Mouse (Mus musculus) myocyte (in vitro differentiated cells): ENCODE results near the gene Matn4. TPM values are rescaled to one million over a fixed set of nuclear protein-coding genes. Genes with fewer than 3 reads are reported as not detected.

ENCODE experiments used
- H3K27me3 ChIP-seq: one replicate; pipeline ENCODE4 v1.6.1; 2011; ENCODE audit not compliant: control insufficient read depth, insufficient read depth, insufficient read length
- H3K36me3 ChIP-seq: one replicate; pipeline ENCODE4 v1.6.1; 2011; ENCODE audit not compliant: control insufficient read depth, insufficient read depth
- H3K4me2 ChIP-seq: one replicate; pipeline ENCODE4 v1.6.1; 2011; ENCODE audit warnings: low read depth, control low read depth
- H3K4me3 ChIP-seq: one replicate; pipeline ENCODE4 v1.5.1; 2011; ENCODE audit warnings: mild to moderate bottlenecking, control low read depth, moderate library complexity
- H3K79me2 ChIP-seq: one replicate; pipeline ENCODE4 v1.6.1; 2011; ENCODE audit not compliant: control insufficient read depth, insufficient read depth
- H3ac ChIP-seq: one replicate; pipeline ENCODE4 v1.6.1; 2011; ENCODE audit not compliant: control insufficient read depth, insufficient read length
- CEBPB ChIP-seq: IDR thresholded peaks from 2 replicates; pipeline ENCODE4 v1.6.1; 2011; ENCODE audit warnings: mild to moderate bottlenecking, moderate library complexity; ENCODE audit not compliant: poor library complexity, insufficient read depth, severe bottlenecking
- E2F4 ChIP-seq: IDR thresholded peaks from one replicate; pipeline ENCODE4 v1.6.1; 2011; ENCODE audit warnings: mild to moderate bottlenecking, control low read depth, moderate library complexity; ENCODE audit not compliant: insufficient read depth
- MAX ChIP-seq: IDR thresholded peaks from one replicate; pipeline ENCODE4 v1.6.1; 2011; ENCODE audit warnings: low read depth, mild to moderate bottlenecking, control low read depth
- MYOD1 ChIP-seq, 3 experiments: IDR thresholded peaks; one replicate each; pipeline ENCODE4 v1.6.1; 2011; ENCODE audit warnings: control low read depth in 2 of 3, low read depth in 2 of 3, mild to moderate bottlenecking in 2 of 3, moderate library complexity in 1 of 3; ENCODE audit not compliant: insufficient read length in 2 of 3, control insufficient read depth in 1 of 3
- MYOG ChIP-seq, 3 experiments: IDR thresholded peaks; one replicate each; pipeline ENCODE4 v1.6.1; 2011; ENCODE audit warnings: control low read depth in 2 of 3, low read depth in 2 of 3, mild to moderate bottlenecking in 2 of 3; ENCODE audit not compliant: insufficient read length in 2 of 3, control insufficient read depth in 1 of 3, insufficient read depth in 1 of 3
- POLR2A ChIP-seq: IDR thresholded peaks from one replicate; pipeline ENCODE4 v1.6.1; 2011; ENCODE audit warnings: low read depth, mild to moderate bottlenecking, control low read depth, moderate library complexity; ENCODE audit not compliant: insufficient read length
- POLR2AphosphoS2 ChIP-seq: IDR thresholded peaks from one replicate; pipeline ENCODE4 v1.6.1; 2011; ENCODE audit warnings: low read depth, control low read depth; ENCODE audit not compliant: insufficient read length
- REST ChIP-seq: IDR thresholded peaks from one replicate; pipeline ENCODE4 v1.6.1; 2011; ENCODE audit warnings: mild to moderate bottlenecking, control low read depth, moderate library complexity; ENCODE audit not compliant: insufficient read depth, insufficient read length
- SRF ChIP-seq: IDR thresholded peaks from one replicate; pipeline ENCODE4 v1.6.1; 2011; ENCODE audit warnings: low read depth; ENCODE audit not compliant: control insufficient read depth, insufficient read length
- TCF12 ChIP-seq: IDR thresholded peaks from one replicate; pipeline ENCODE4 v1.6.1; 2011; ENCODE audit warnings: mild to moderate bottlenecking, control low read depth; ENCODE audit not compliant: poor library complexity, insufficient read depth, severe bottlenecking
- TCF3 ChIP-seq: IDR thresholded peaks from one replicate; pipeline ENCODE4 v1.6.1; 2011; ENCODE audit warnings: low read depth, control low read depth; ENCODE audit not compliant: insufficient read length
- USF1 ChIP-seq: IDR thresholded peaks from one replicate; pipeline ENCODE4 v1.6.1; 2011; ENCODE audit warnings: low read depth, mild to moderate bottlenecking, control low read depth, moderate library complexity
- polyA plus RNA-seq: library from polyadenylated mRNA; unstranded; fragments of >200 nt; fragmentation: generic; extraction: Trizol; gene quantifications from one replicate; pipeline ENCODE4 v1.2.1, GENCODE M21; 2012; ENCODE audit warnings: missing spikeins

Gene Matn4
- polyA plus RNA-seq, 1 experiment, result 0.01 TPM

- Histone ChIP-seq H3ac (no peak overlapping the region), H3K79me2 (no peaks in the 10 kb centered on the region), H3K4me2 (no peak overlapping the region), H3K27me3 (no peaks in the 10 kb centered on the region), H3K4me3 (no peak overlapping the region), H3K36me3 (peaks cover 48% of the 10 kb centered on the region)
- no peak for TF ChIP-seq E2F4
- TF ChIP-seq USF1, result no peak
- no peak for TF ChIP-seq TCF3
- no peak for TF ChIP-seq CEBPB
- TF ChIP-seq TCF12, result no peak
- no peak for TF ChIP-seq POLR2AphosphoS2
- TF ChIP-seq MYOD1 (IDR thresholded peaks at IDR 0.05; ENCODE audit: control insufficient read depth in 1 of 3, insufficient read length in 2 of 3, low read depth in 2 of 3), result no peak
- no peak for TF ChIP-seq REST
- TF ChIP-seq SRF, result no peak
- no peak for TF ChIP-seq MAX
- no peak for TF ChIP-seq MYOG (IDR thresholded peaks at IDR 0.05; ENCODE audit: control insufficient read depth in 1 of 3, insufficient read depth in 1 of 3, insufficient read length in 2 of 3, low read depth in 2 of 3)
- TF ChIP-seq POLR2A, result no peak
Measured at GRCm38 (mm10) chr2:164424406-164424805, 19.4 kb upstream of the Matn4 start.

- Histone ChIP-seq H3K36me3 (peaks cover 38% of the 10 kb centered on the region), H3K4me3 (no peak overlapping the region), H3ac (no peak overlapping the region), H3K27me3 (no peaks in the 10 kb centered on the region), H3K79me2 (no peaks in the 10 kb centered on the region), H3K4me2 (no peak overlapping the region)
- no peak for TF ChIP-seq MYOD1 (IDR thresholded peaks at IDR 0.05; ENCODE audit: control insufficient read depth in 1 of 3, insufficient read length in 2 of 3, low read depth in 2 of 3)
- TF ChIP-seq POLR2AphosphoS2, result peak; percentile 13
Measured at GRCm38 (mm10) chr2:164423464-164423863, 18.5 kb upstream of the Matn4 start.

- Histone ChIP-seq H3ac (no peak overlapping the region), H3K36me3 (peaks cover 32% of the 10 kb centered on the region), H3K4me3 (no peak overlapping the region), H3K79me2 (no peaks in the 10 kb centered on the region), H3K4me2 (no peak overlapping the region), H3K27me3 (no peaks in the 10 kb centered on the region)
- TF ChIP-seq MYOD1 (IDR thresholded peaks at IDR 0.05; ENCODE audit: control insufficient read depth in 1 of 3, insufficient read length in 2 of 3, low read depth in 2 of 3), result peak in 2 of 3 experiments; percentile 3 to 51
- peak in 1 of 3 experiments; percentile 30 for TF ChIP-seq MYOG (IDR thresholded peaks at IDR 0.05; ENCODE audit: control insufficient read depth in 1 of 3, insufficient read depth in 1 of 3, insufficient read length in 2 of 3, low read depth in 2 of 3)
- TF ChIP-seq E2F4, result no peak
- TF ChIP-seq TCF12, result no peak
- peak; percentile 44 for TF ChIP-seq POLR2AphosphoS2
Measured at GRCm38 (mm10) chr2:164422675-164423393, 17.9 kb upstream of the Matn4 start.

- Histone ChIP-seq H3K36me3 (peaks cover 24% of the 10 kb centered on the region), H3K79me2 (no peaks in the 10 kb centered on the region), H3K4me2 (no peak overlapping the region), H3K27me3 (no peaks in the 10 kb centered on the region), H3ac (no peak overlapping the region), H3K4me3 (no peak overlapping the region)
- no peak for TF ChIP-seq CEBPB
- TF ChIP-seq POLR2AphosphoS2, result peak; percentile 16
- no peak for TF ChIP-seq TCF12
Measured at GRCm38 (mm10) chr2:164421979-164422378, 17.0 kb upstream of the Matn4 start.

- Histone ChIP-seq H3ac (no peak overlapping the region), H3K27me3 (no peaks in the 10 kb centered on the region), H3K36me3 (peaks cover 18% of the 10 kb centered on the region), H3K4me3 (no peak overlapping the region), H3K4me2 (no peak overlapping the region), H3K79me2 (no peaks in the 10 kb centered on the region)
- TF ChIP-seq TCF3, result no peak
- no peak for TF ChIP-seq TCF12
- no peak for TF ChIP-seq CEBPB
- no peak for TF ChIP-seq E2F4
- no peak for TF ChIP-seq MAX
- TF ChIP-seq POLR2AphosphoS2, result no peak
- TF ChIP-seq MYOG (IDR thresholded peaks at IDR 0.05; ENCODE audit: control insufficient read depth in 1 of 3, insufficient read depth in 1 of 3, insufficient read length in 2 of 3, low read depth in 2 of 3), result no peak
- no peak for TF ChIP-seq MYOD1 (IDR thresholded peaks at IDR 0.05; ENCODE audit: control insufficient read depth in 1 of 3, insufficient read length in 2 of 3, low read depth in 2 of 3)
- TF ChIP-seq POLR2A, result no peak
- no peak for TF ChIP-seq SRF
- TF ChIP-seq USF1, result no peak
- no peak for TF ChIP-seq REST
Measured at GRCm38 (mm10) chr2:164421306-164421705, 16.3 kb upstream of the Matn4 start.
